Mouse (Mus musculus): ENCODE data around the gene Gm30302.

Gene Gm30302

GRCm38 (mm10) chr13:49738011-49738410, 60.8 kb downstream of the Gm30302 start:
- no peak for DNase-seq (ENCODE audit: inconsistent age in 2 of 2, low spot score in 1 of 2)

DNA sequence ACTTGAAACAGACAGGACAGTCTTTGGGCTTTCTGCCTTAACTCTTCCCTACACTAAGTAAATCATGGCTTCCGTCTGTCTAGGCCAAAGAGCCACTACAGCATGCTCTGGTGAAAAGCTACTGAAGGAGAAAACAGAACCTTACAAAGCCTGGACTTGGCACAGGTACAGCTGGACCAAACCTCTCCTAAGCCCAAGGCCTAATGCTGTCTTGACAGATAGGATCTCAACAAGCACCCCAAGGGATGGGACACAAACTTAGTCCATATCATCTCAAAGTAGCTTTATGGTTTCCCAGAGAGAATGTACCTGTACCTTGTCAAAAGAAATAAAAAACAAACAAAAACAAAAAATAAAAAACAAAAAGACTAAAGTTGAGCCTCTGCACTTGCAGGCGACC, 62.4 kb downstream of the Gm30302 start:
- no peak for DNase-seq (ENCODE audit: inconsistent age in 2 of 2, low spot score in 1 of 2)

All from adrenal gland, adult (tissue).